Mouse (Mus musculus) limb, embryonic 15.5 days (tissue): ENCODE data around the gene Sowahd. TPM values are rescaled to one million over a fixed set of nuclear protein-coding genes. Genes with fewer than 3 reads are reported as not detected.
A peak's percentile ranks its signal among the peaks of the same experiment; 100 is the strongest.
"Not testable (repeated sequence)": the region's sequence is repeated elsewhere in the genome, so short reads cannot be mapped to it uniquely, and the experiment has no call there.

ENCODE experiments used
- ATAC-seq: fragments of 200-750 bp; cut with Nextera tagmentation; 2 replicates; pipeline ENCODE4 v1.8.0; 2017; ENCODE audit warnings: low read depth, moderate TSS enrichment; ENCODE audit not compliant: insufficient number of reproducible peaks, low FRiP score, low TSS enrichment
- H3K27ac ChIP-seq: fragments of 300-500 bp; sonication (generic); 2 replicates; pipeline ENCODE4 v1.5.1; 2015; ENCODE audit warnings: moderate library complexity, mild to moderate bottlenecking, inconsistent platforms
- H3K27me3 ChIP-seq: fragments of 300-500 bp; sonication (generic); 2 replicates; pipeline ENCODE4 v1.6.1; 2015; ENCODE audit warnings: inconsistent platforms
- H3K36me3 ChIP-seq: fragments of 300-500 bp; sonication (generic); 2 replicates; pipeline ENCODE4 v1.6.1; 2015; ENCODE audit warnings: inconsistent platforms
- H3K4me1 ChIP-seq: fragments of 300-500 bp; sonication (generic); 2 replicates; pipeline ENCODE4 v1.6.1; 2015; ENCODE audit warnings: inconsistent platforms
- H3K4me2 ChIP-seq: fragments of 300-500 bp; sonication (generic); 2 replicates; pipeline ENCODE4 v1.6.1; 2015; ENCODE audit warnings: mild to moderate bottlenecking, inconsistent platforms
- H3K4me3 ChIP-seq: fragments of 300-500 bp; sonication (generic); 2 replicates; pipeline ENCODE4 v1.5.1; 2015; ENCODE audit warnings: mild to moderate bottlenecking, inconsistent platforms
- H3K9ac ChIP-seq: fragments of 300-500 bp; sonication (generic); 2 replicates; pipeline ENCODE4 v1.6.1; 2015; ENCODE audit warnings: inconsistent platforms
- H3K9me3 ChIP-seq: fragments of 300-500 bp; sonication (generic); 2 replicates; pipeline ENCODE4 v1.6.1; 2016; ENCODE audit warnings: inconsistent platforms
- WGBS: fragments of 180-500 bp; shearing (Covaris S2); methylation state at CpG from one replicate; pipeline ENCODE4 v1.1.7; 2015; 5-methylcytosine and 5-hydroxymethylcytosine counted together
- polyA plus RNA-seq: library from polyadenylated mRNA; unstranded; fragments of >200 nt; fragmentation: Nextera tagmentation; extraction: Ambion mirVana; gene quantifications from 2 replicates; pipeline ENCODE4 v1.2.1, GENCODE M21; 2015

Sowahd gene
- polyA plus RNA-seq, 1 experiment from 2014 or later, result not detected

DNA sequence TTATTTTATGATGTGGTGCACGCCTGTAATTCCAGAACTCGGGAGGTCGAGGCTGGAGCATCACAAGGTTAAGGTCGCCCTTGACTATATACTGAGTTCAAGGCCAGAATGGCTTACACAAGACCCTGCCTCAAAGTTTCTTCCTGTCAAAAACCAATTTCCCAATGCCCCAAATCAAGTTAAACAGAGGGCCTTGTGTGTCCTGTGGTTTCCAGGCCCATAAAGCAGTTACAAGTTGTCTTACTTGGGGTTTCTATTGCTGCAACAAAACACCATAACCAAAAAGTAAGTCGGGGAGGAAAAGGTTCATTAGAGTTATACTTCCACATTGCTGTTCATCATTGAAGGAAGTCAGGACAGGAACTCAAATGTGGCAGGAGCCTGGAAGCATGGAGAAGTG lies 20.1 kb downstream of the Sowahd start:
- Histone ChIP-seq H3K9me3 (no peaks in the 10 kb centered on the region), H3K9ac (no peak overlapping the region), H3K36me3 (no peaks in the 10 kb centered on the region), H3K4me2 (no peak overlapping the region), H3K4me3 (no peak overlapping the region), H3K4me1 (no peaks in the 10 kb centered on the region), H3K27ac (no peak overlapping the region), H3K27me3 (no peaks in the 10 kb centered on the region)
- ATAC-seq, result no peak
- WGBS, result 76% methylated on average over 5 of the region's 5 CpGs

DNA sequence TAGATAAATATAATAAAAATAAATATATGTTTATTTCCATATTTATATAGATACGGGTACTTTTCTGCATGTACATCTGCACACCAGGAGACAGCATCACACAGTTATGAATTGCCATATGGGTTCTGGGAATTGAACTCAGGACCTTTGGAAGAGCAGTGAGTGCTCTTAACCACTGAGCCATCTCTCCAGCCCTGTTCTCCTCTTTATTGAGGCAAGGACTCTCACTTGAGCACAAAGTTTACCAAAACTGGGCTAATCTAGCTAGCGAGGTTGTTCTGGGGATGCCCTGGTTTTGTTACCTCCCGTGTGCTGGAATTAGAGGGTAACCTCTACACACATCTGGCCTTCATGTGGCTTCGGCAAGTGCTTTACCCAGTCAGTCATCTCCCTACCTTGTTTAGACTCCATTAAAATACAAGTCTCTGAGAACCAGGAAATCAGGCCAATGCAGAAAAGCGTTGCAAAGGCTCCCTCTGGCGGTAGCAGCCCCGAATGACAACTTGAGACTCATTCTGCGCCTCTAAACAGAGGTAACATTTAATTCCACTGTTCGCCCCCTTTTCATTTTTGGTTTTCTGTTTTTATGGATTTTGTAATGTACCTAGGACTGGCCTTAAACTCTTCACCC lies 25.7 kb downstream of the Sowahd start:
- Histone ChIP-seq H3K27me3 (no peaks in the 10 kb centered on the region), H3K27ac (no peak overlapping the region), H3K4me3 (no peak overlapping the region), H3K9ac (no peak overlapping the region), H3K4me1 (no peaks in the 10 kb centered on the region), H3K4me2 (no peak overlapping the region), H3K9me3 (no peaks in the 10 kb centered on the region), H3K36me3 (no peaks in the 10 kb centered on the region)
- no peak for ATAC-seq
- 32% methylated on average over 9 of the region's 9 CpGs for WGBS

DNA sequence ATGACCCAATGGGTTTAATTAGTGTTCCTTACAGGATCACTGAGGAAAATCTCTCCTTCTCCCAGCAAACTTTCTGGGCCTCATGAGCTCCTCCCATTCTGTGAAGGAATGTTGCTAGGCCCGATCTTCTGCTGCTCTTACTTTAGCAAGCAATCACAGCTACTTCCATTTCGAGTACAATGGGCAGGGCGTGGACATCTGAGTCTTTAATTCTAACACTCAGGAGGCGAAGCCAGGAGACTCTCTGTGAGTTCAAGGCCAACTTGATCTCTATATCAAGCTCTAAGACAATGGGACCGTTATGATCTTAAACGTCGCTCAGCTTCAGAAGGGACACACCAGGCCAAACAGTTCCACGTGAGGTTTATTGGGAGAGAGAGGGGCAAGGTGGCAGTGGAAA lies 28.0 kb downstream of the Sowahd start:
- WGBS, result 80% methylated on average over 8 of the region's 8 CpGs
- Histone ChIP-seq H3K9me3 (no peaks in the 10 kb centered on the region), H3K4me1 (no peaks in the 10 kb centered on the region), H3K9ac (no peak overlapping the region), H3K27ac (no peak overlapping the region), H3K4me3 (no peak overlapping the region), H3K36me3 (no peaks in the 10 kb centered on the region), H3K4me2 (no peak overlapping the region), H3K27me3 (no peaks in the 10 kb centered on the region)
- ATAC-seq, result no peak

DNA sequence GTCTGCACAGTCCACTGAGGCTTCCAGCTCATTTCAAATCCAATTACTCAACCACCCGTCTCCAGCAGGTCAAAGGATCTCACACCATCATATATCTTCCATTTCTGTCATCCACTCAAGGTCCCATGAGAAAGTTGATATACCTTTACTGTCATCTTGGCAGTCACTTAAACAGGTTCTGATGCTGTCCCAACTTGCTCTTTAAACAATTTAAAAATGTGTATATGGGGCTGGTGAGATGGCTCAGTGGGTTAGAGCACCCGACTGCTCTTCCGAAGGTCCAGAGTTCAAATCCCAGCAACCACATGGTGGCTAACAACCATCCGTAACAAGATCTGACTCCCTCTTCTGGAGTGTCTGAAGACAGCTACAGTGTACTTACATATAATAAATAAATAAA lies 31.7 kb downstream of the Sowahd start:
- not testable (repeated sequence) for H3K9me3 ChIP-seq, H3K36me3 ChIP-seq, H3K4me3 ChIP-seq, H3K27me3 ChIP-seq, H3K27ac ChIP-seq, H3K4me1 ChIP-seq, ATAC-seq, H3K4me2 ChIP-seq, H3K9ac ChIP-seq
- 67% methylated on average over 4 of the region's 4 CpGs for WGBS

DNA sequence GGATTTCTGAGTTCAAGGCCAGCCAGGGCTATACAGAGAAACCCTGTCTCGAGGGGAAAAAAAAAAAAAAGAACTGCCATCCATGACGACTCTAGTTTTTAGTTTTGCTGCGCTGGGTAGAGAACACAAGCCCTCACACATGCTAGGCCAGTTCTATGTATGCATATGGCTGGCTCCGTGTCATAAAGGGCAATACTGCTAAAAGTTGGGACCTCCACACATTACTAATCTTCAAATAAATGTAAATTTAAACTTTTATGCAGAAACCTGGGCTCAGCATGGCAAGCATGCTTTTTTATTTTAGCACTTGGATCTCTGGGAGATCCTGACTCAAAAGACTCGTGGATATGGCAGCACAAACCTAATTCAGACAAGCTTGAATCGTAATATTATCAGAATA lies 32.5 kb downstream of the Sowahd start:
- Histone ChIP-seq H3K9ac (no peak overlapping the region), H3K4me3 (no peak overlapping the region), H3K36me3 (peaks cover 4% of the 10 kb centered on the region; the same call in 1 of the 2 replicates), H3K27ac (no peak overlapping the region), H3K4me1 (peaks cover 5% of the 10 kb centered on the region; the same call in 1 of the 2 replicates), H3K9me3 (no peaks in the 10 kb centered on the region), H3K4me2 (no peak overlapping the region), H3K27me3 (no peaks in the 10 kb centered on the region)
- 49% methylated on average over 6 of the region's 6 CpGs for WGBS
- ATAC-seq, result no peak

DNA sequence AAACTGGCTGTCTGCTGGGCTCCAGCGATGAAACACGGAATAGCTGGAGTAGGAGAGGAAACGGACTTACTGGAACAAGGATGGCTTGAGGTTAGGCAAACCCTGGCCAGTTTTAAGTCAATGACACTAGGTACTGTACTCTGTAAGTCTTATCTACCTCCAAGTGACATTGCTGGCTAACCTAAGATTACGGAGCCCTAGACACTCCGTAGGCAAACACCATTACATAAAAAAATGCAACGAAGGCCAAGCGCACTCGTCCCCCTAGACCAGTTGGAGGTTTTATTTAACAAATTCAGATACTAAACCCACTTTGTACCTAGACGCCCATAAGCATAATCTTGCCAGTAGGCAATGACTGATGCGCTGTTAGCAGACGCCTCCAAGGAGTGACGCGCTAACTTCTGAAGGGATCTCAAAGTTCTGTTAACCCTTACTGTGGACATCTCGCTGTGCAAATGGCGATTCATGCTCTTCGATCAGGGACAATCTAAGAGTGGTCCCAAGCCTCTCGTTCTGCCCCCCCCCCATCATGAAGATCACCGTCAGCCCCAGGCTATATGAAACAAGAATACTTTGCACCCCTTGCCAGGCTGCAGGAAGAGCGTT lies 35.8 kb downstream of the Sowahd start:
- ATAC-seq, result no peak
- H3K9ac ChIP-seq, result peak overlapping the region; percentile 49
- 18% methylated on average over 19 of the region's 19 CpGs for WGBS
- H3K4me2 ChIP-seq, result peak overlapping the region; percentile 50
- H3K27ac ChIP-seq, result peak overlapping the region; percentile 88
- H3K36me3 ChIP-seq, result peaks cover 4% of the 10 kb centered on the region; the same call in 1 of the 2 replicates
- H3K27me3 ChIP-seq, result no peaks in the 10 kb centered on the region
- H3K4me1 ChIP-seq, result peaks cover 5% of the 10 kb centered on the region; the same call in 1 of the 2 replicates
- H3K4me3 ChIP-seq, result peak overlapping the region; percentile 50
- no peaks in the 10 kb centered on the region for H3K9me3 ChIP-seq

DNA sequence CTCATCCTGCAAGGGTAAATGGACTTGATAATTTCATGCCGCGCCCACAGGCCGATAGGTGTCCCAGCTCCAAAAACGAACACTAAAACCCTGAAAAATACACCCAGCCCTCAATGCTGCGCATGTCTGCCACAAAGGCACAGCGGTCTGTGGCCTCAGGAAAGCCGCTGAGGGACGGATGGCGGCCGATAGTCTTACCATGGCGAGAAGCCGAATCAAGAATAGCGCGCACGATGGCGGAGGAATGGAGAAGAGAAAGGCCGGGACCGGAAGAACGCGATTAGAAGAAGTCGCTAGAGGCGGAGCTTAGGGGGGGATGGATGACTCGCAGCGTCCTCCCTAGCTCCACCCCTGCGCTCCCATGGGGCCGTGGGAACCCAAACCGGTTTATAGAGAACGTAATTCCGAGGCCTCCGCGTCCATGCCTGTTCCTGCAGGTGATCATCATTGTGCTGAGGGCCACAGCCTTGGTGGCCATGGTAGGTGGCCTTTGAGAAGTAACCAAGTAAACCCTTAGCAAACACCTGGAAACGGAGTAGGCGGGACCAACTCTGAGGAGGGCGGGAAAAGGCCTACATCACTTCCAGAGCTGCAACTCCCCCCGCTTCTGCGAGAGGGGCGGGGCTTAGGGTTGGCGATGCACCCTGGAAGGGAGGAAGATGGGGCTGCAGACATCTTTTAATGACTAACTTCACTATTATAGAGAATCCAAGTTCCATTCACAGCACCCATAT lies 36.4 kb downstream of the Sowahd start, which contains the start of gene Rpl39:
TSS of gene Rpl39 (minus strand) at position 476 of the 734 bp plus-strand sequence.
- peak within 1 kb of the TSS; percentile 88 for H3K27ac ChIP-seq
- peaks cover 5% of the 10 kb centered on the region; the same call in 1 of the 2 replicates for H3K4me1 ChIP-seq
- H3K9ac ChIP-seq, result peak within 1 kb of the TSS; percentile 49
- WGBS, result 14% methylated on average over 38 of the region's 38 CpGs
- peak; percentile 91 for ATAC-seq
- H3K36me3 ChIP-seq, result peaks cover 4% of the 10 kb centered on the region; the same call in 1 of the 2 replicates
- H3K4me2 ChIP-seq, result peak within 1 kb of the TSS; percentile 50
- no peaks in the 10 kb centered on the region for H3K27me3 ChIP-seq
- peak within 1 kb of the TSS; percentile 50 for H3K4me3 ChIP-seq
- no peaks in the 10 kb centered on the region for H3K9me3 ChIP-seq

DNA sequence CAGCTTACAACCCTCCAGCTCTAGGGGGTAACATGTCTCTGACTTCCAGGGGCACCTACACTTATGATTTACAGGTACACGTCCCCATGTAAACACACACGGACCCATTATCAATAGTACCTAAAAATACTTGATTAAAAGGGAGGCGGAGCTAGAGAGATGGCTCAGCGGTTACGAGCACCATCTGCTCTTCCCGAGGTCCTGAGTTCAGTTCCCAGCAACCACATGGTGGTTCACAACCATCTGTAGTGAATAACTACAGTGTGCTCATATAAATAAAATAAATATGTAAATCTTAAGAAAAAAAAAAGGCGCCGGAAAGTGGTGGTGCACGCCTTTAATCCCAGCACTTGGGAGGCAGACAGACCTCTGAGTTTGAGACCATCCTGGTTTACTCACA lies 37.0 kb downstream of the Sowahd start:
- H3K4me1 ChIP-seq, result peaks cover 5% of the 10 kb centered on the region; the same call in 1 of the 2 replicates
- no peak overlapping the region for H3K9ac ChIP-seq
- no peak; the same call in 1 of the 2 replicates for ATAC-seq
- 17% methylated on average over 9 of the region's 9 CpGs for WGBS
- H3K9me3 ChIP-seq, result no peaks in the 10 kb centered on the region
- H3K36me3 ChIP-seq, result peaks cover 4% of the 10 kb centered on the region; the same call in 1 of the 2 replicates
- H3K27me3 ChIP-seq, result no peaks in the 10 kb centered on the region
- H3K4me3 ChIP-seq, result peak overlapping the region; percentile 50
- peak overlapping the region; percentile 88 for H3K27ac ChIP-seq
- peak overlapping the region; percentile 50 for H3K4me2 ChIP-seq

DNA sequence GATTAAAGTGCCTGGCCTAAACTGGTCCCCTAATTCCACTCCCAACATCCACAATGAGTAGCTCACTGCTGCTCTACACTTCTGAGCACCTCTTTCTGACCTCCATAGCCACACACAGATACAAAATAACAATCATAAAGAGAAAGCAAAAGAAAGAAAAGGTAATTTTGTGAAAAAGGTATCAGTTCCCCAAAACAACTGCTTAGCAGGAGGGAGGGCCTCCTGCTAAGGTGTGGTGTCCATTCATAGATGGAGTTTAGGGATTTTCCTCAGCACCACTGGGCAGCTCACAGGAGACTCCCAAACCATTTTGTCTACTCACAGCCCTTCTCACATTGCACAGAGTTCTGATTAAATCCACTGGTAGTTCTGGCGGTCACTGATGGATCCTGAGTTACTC lies 40.1 kb downstream of the Sowahd start:
- Histone ChIP-seq H3K4me3 (no peak overlapping the region), H3K4me1 (no peaks in the 10 kb centered on the region), H3K4me2 (no peak overlapping the region), H3K9ac (no peak overlapping the region), H3K27me3 (no peaks in the 10 kb centered on the region), H3K36me3 (peaks cover 3% of the 10 kb centered on the region; the same call in 1 of the 2 replicates), H3K9me3 (no peaks in the 10 kb centered on the region), H3K27ac (no peak overlapping the region)
- WGBS, result 93% methylated on average over 1 of the region's 1 CpGs
- no peak for ATAC-seq

DNA sequence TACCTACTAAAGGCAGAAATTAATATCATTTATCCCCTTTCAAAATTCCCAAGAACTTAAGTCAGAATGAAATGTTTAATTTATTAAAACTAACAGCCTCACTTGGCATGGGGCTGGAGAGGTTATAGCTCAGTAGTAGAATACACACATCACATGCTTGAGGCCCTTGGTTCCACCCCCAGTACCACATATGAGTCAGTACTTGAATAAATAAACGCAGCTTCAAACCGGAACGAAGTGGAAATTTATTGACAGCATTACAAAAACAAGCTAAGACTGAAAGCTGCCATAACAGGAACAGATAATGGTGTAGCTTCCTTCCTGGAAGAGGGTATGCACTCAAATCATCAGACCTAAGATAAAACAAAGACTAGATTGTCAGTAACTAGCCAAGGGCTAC lies 42.8 kb downstream of the Sowahd start:
- no peak overlapping the region for H3K9ac ChIP-seq
- no peak overlapping the region for H3K4me3 ChIP-seq
- H3K9me3 ChIP-seq, result no peaks in the 10 kb centered on the region
- WGBS, result 86% methylated on average over 3 of the region's 3 CpGs
- H3K4me1 ChIP-seq, result no peaks in the 10 kb centered on the region
- no peak for ATAC-seq
- H3K27me3 ChIP-seq, result no peaks in the 10 kb centered on the region
- peaks cover 7% of the 10 kb centered on the region; the same call in 1 of the 2 replicates for H3K36me3 ChIP-seq
- no peak overlapping the region for H3K4me2 ChIP-seq
- H3K27ac ChIP-seq, result no peak overlapping the region

DNA sequence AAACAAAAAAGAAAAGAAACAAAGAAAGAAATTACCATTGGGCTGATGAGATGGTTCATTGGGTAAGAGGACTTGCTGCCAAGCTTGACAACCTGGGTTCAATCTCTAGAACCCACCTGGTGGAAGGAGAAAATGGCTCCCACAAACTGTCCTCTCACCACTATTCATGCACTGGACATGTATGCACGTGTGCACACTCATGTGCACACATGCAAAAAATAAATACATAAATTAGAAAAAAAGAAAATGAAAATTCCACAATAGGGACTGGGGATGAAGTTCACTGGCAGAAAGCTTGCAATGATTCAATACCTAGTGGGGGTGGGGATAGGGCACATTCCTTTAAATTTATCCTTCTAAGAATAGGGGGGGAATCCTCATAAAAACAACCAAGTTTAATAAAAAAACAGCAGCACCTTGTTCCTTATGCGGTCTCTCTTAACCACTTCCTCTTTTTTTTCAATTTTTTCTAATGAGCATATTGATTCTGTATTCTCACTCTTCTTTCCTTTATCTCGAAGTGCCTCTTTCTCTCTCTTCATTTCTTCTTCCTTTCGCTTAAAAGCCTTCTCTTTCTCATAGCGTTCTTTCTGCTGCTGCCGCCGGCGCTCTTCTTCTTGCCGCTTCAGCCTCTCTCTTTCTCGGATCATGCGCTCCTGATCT lies 46.6 kb downstream of the Sowahd start:
- no peaks in the 10 kb centered on the region for H3K4me1 ChIP-seq
- no peak overlapping the region for H3K4me2 ChIP-seq
- no peak overlapping the region for H3K4me3 ChIP-seq
- peaks cover 7% of the 10 kb centered on the region; the same call in 1 of the 2 replicates for H3K36me3 ChIP-seq
- ATAC-seq, result no peak
- H3K9ac ChIP-seq, result no peak overlapping the region
- H3K27ac ChIP-seq, result no peak overlapping the region
- 90% methylated on average over 11 of the region's 11 CpGs for WGBS
- H3K9me3 ChIP-seq, result no peaks in the 10 kb centered on the region
- no peaks in the 10 kb centered on the region for H3K27me3 ChIP-seq
